Mouse (Mus musculus): ENCODE measurements around the gene Dcaf15. TPM values are rescaled to one million over a fixed set of nuclear protein-coding genes. Genes with fewer than 3 reads are reported as not detected.

The Dcaf15 gene
- polyA plus RNA-seq, 1 experiment from 2014 or later, result 8.8 TPM

DNA sequence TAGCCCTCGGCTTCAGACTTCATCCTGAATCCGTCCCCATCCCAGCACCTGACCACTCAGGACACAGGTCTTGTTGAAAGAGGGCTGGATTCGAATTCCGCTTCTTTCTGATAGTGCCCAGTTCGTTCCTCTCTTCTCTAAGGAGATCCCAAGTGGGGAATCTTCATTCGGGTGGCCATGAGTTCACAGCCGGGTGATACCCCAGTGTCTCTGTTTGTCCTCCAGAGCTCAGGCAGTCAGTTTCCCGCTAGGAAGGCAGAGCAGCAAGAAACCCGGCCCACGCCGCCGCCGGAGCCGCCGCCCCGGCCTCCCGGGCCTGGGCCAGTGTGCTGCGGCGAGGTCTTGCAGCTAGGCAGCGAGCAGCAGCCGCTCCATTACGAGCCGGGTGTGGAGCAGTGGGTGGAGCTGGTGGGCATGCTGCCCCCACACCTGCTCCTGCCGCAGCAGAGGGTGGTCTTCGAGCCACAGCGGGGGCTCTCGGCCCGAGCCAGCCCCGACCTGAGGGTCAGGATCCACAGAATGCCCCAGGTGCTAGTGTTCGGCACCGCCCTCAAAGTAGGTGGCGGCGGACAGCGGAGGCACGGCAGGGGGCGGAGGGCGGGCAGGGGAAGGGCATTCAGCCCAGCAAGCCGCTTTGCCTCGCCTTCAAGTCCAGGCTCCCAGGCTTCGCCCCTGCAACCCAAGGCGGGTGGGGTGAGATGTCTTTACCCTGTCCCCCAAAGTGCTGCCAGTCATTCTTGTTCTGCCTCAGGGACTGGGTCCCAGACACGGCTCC is 20.0 kb downstream of the Dcaf15 start:
- ATAC-seq, result peak; percentile 14; the same call in 1 of the 2 replicates
- no peak overlapping the region for H3K9ac ChIP-seq (ENCODE audit: low read depth, low read length)
- no peak overlapping the region for H3K27ac ChIP-seq (ENCODE audit: low read length)
- peaks cover 12% of the 10 kb centered on the region for H3K36me3 ChIP-seq (ENCODE audit: control insufficient read depth, insufficient read depth, low read length)
- 52% methylated on average over 42 of the region's 42 CpGs for WGBS
- no peaks in the 10 kb centered on the region for H3K4me1 ChIP-seq (ENCODE audit: control insufficient read depth, insufficient read depth, low read length)
- H3K4me3 ChIP-seq (ENCODE audit: low read length), result no peak overlapping the region
- no peak overlapping the region for H3K4me2 ChIP-seq (ENCODE audit: low read depth, low read length)
- H3K9me3 ChIP-seq (ENCODE audit: control insufficient read depth, low read length), result no peaks in the 10 kb centered on the region
- H3K27me3 ChIP-seq (replicated peaks; ENCODE audit: control insufficient read depth, insufficient read depth, low read length), result no peaks in the 10 kb centered on the region

DNA sequence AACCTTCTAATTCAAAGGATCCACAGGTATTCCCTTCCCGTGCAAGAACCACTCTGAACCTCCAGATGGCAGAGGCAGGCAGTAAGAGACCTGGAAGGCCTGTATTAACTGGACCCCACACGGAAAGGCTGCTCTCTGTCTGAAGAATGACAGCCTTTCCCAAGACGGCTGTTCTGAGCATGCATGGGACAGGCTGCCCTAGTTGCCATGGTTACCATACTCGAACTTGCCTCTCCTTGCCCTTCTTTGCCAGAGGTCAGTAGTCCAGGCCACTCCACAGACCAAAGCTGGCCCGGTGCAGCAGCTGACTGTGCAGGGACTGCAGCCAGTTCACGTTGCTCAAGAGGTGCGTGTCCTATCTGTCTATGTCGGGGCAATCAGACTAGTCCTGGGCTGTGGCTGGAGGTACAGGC is 20.7 kb downstream of the Dcaf15 start:
- H3K4me1 ChIP-seq (ENCODE audit: control insufficient read depth, insufficient read depth, low read length), result 0 out of 2 replicates have a peak, but pooled peaks cover 2% of the 10 kb centered on the region
- no peak; the same call in 1 of the 2 replicates for ATAC-seq
- no peak overlapping the region for H3K4me3 ChIP-seq (ENCODE audit: low read length)
- H3K9ac ChIP-seq (ENCODE audit: low read depth, low read length), result no peak overlapping the region
- H3K36me3 ChIP-seq (ENCODE audit: control insufficient read depth, insufficient read depth, low read length), result peaks cover 12% of the 10 kb centered on the region
- H3K27ac ChIP-seq (ENCODE audit: low read length), result no peak overlapping the region
- H3K9me3 ChIP-seq (ENCODE audit: control insufficient read depth, low read length), result no peaks in the 10 kb centered on the region
- no peak overlapping the region for H3K4me2 ChIP-seq (ENCODE audit: low read depth, low read length)
- 34% methylated on average over 8 of the region's 8 CpGs for WGBS
- no peaks in the 10 kb centered on the region for H3K27me3 ChIP-seq (replicated peaks; ENCODE audit: control insufficient read depth, insufficient read depth, low read length)

DNA sequence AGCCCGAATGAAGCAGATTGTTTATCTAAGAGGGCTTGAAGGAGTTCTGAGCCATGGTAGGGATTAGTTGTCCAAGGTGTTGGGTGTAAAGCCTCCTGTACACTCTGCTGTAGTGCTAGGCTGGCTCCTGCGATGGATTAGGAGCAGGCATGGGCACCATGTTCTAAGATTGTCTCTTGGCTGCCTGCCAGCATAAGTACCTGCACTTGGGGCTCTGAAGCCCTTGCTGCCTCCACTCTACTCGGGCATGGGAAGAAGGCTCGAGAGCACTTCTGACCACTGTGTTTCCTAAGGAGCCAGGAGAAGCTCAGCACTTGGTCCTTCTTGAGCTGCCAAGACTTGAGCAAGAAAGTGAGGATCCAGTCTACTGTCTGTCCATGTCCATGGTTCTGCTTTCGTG is 25.4 kb downstream of the Dcaf15 start:
- no peaks in the 10 kb centered on the region for H3K9me3 ChIP-seq (ENCODE audit: control insufficient read depth, low read length)

DNA sequence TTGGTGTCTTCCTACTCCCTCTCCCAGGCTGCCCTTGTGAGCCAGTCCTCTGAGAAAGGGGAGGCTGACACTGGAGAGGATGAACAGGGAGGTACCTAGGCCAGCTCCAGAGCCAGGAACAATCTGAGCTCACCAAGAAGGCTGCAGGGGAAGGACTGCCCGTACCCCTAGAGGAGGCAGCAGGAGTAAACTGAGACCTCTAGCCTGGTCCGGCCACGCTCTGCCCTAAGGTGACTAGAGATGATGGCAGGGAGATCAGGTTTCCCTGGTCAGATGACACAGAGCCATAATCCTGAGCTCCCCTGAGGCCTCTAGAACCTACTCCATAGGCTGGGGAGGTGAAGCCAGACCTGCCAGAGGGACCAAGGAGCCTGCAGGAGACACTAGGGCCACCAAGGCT is 27.7 kb downstream of the Dcaf15 start:
- Histone ChIP-seq H3K4me2 (ENCODE audit: low read depth, low read length) (no peak overlapping the region), H3K27ac (ENCODE audit: low read length) (no peak overlapping the region), H3K4me3 (ENCODE audit: low read length) (no peak overlapping the region), H3K27me3 (replicated peaks; ENCODE audit: control insufficient read depth, insufficient read depth, low read length) (no peaks in the 10 kb centered on the region), H3K9me3 (ENCODE audit: control insufficient read depth, low read length) (no peaks in the 10 kb centered on the region), H3K4me1 (ENCODE audit: control insufficient read depth, insufficient read depth, low read length) (peaks cover 15% of the 10 kb centered on the region), H3K36me3 (ENCODE audit: control insufficient read depth, insufficient read depth, low read length) (peaks cover 13% of the 10 kb centered on the region), H3K9ac (ENCODE audit: low read depth, low read length) (no peak overlapping the region)
- ATAC-seq, result no peak
- 80% methylated on average over 3 of the region's 3 CpGs for WGBS

More for the DNA sequence above, 25.4 kb downstream of the Dcaf15 start:
- WGBS, result 75% methylated on average over 5 of the region's 5 CpGs
- Histone ChIP-seq H3K9ac (ENCODE audit: low read depth, low read length) (no peak overlapping the region), H3K4me1 (ENCODE audit: control insufficient read depth, insufficient read depth, low read length) (0 out of 2 replicates have a peak, but pooled peaks cover 3% of the 10 kb centered on the region), H3K27ac (ENCODE audit: low read length) (no peak overlapping the region), H3K27me3 (replicated peaks; ENCODE audit: control insufficient read depth, insufficient read depth, low read length) (no peaks in the 10 kb centered on the region), H3K36me3 (ENCODE audit: control insufficient read depth, insufficient read depth, low read length) (peaks cover 21% of the 10 kb centered on the region), H3K4me2 (ENCODE audit: low read depth, low read length) (no peak overlapping the region), H3K4me3 (ENCODE audit: low read length) (no peak overlapping the region)
- no peak for ATAC-seq

DNA sequence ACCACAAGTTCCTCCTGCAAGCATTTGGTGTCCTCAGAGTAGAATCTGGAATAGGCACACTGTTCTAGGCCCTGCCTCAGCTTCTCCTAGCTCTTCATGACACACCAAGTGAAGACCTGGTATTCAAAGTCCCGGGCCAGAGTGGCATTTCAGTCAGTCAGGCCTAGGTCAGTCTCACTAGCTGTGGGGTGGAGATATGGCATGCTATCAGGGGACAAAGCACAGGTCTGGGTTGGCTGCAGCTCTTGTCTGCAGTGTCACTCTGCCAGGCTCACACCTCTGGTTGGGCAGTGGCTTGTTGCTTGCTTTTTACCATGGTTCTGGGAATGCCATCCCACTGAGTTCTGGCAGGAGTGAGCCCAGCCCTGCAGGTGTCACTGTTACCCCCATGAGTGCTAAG is 28.2 kb downstream of the Dcaf15 start:
- no peak overlapping the region for H3K4me3 ChIP-seq (ENCODE audit: low read length)
- 72% methylated on average over 1 of the region's 1 CpGs for WGBS
- peaks cover 13% of the 10 kb centered on the region for H3K36me3 ChIP-seq (ENCODE audit: control insufficient read depth, insufficient read depth, low read length)
- H3K27me3 ChIP-seq (replicated peaks; ENCODE audit: control insufficient read depth, insufficient read depth, low read length), result no peaks in the 10 kb centered on the region
- peaks cover 19% of the 10 kb centered on the region for H3K4me1 ChIP-seq (ENCODE audit: control insufficient read depth, insufficient read depth, low read length)
- ATAC-seq, result no peak
- no peaks in the 10 kb centered on the region for H3K9me3 ChIP-seq (ENCODE audit: control insufficient read depth, low read length)
- H3K9ac ChIP-seq (ENCODE audit: low read depth, low read length), result no peak overlapping the region
- no peak overlapping the region for H3K27ac ChIP-seq (ENCODE audit: low read length)
- H3K4me2 ChIP-seq (ENCODE audit: low read depth, low read length), result no peak overlapping the region

DNA sequence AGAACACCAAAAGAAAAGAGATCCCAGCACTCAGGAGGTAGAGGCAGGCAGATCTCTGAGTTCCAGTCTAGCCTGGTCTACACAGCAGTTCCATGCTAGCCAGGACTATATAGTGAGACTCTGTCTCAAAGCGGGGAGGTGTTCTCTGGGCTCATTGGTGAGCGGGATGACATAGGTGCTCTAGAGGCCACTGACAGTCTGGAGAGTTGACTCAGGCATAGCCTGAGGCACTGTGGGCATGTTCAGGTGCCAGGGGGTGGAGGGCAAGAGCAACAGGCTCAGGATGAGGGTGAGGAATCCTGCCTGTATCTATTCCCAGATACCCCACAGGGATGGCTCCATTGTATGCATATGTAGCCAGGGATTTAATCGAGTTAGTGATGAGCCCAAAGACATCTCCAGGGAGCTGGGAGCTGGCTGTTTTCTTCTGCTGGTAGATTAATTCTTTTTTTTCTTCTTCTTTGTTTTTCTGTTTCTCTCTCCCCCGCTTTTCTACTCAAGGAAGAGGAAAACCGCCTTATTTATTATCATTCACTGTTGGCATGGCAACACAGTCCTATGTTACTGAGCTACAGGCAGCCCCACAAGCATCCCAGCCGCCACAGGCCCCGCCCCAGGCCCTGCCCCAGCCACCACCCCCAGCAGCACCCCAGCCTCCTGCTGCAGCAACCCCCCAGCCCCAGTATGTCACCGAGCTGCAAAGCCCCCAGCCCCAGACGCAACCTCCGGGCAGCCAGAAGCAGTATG is 31.2 kb downstream of the Dcaf15 start:
- no peak overlapping the region for H3K9ac ChIP-seq (ENCODE audit: low read depth, low read length)
- 48% methylated on average over 10 of the region's 10 CpGs for WGBS

DNA sequence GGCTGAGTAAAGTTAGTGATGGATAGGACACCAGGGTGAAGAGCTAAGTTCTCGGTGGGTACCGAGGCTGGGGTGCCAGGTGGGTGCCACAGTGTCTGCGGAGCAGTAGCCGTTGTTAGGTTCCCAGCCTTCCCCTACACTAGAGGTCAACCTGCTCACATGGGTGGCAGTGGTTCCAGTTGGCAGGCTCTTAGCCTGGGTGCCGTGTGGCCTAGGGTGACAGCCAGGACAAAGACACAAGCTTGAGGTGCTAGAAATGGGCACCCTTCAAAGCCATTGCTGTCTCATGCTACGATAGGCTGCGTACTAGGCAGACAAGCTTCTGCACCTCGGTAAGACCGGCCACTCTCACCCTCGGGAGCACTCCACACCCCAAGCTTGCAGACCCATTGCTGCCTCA is 32.2 kb downstream of the Dcaf15 start:
- Histone ChIP-seq H3K36me3 (ENCODE audit: control insufficient read depth, insufficient read depth, low read length) (peaks cover 9% of the 10 kb centered on the region), H3K27ac (ENCODE audit: low read length) (no peak overlapping the region), H3K4me2 (ENCODE audit: low read depth, low read length) (no peak overlapping the region), H3K4me3 (ENCODE audit: low read length) (no peak overlapping the region), H3K9me3 (ENCODE audit: control insufficient read depth, low read length) (no peaks in the 10 kb centered on the region), H3K4me1 (ENCODE audit: control insufficient read depth, insufficient read depth, low read length) (peaks cover 42% of the 10 kb centered on the region), H3K9ac (ENCODE audit: low read depth, low read length) (no peak overlapping the region), H3K27me3 (replicated peaks; ENCODE audit: control insufficient read depth, insufficient read depth, low read length) (no peaks in the 10 kb centered on the region)
- ATAC-seq, result no peak
- 89% methylated on average over 10 of the region's 10 CpGs for WGBS

More for the DNA sequence above, 31.2 kb downstream of the Dcaf15 start:
- Histone ChIP-seq H3K4me1 (ENCODE audit: control insufficient read depth, insufficient read depth, low read length) (peaks cover 35% of the 10 kb centered on the region), H3K9me3 (ENCODE audit: control insufficient read depth, low read length) (no peaks in the 10 kb centered on the region), H3K36me3 (ENCODE audit: control insufficient read depth, insufficient read depth, low read length) (peaks cover 9% of the 10 kb centered on the region), H3K27ac (ENCODE audit: low read length) (no peak overlapping the region), H3K27me3 (replicated peaks; ENCODE audit: control insufficient read depth, insufficient read depth, low read length) (no peaks in the 10 kb centered on the region), H3K4me2 (ENCODE audit: low read depth, low read length) (no peak overlapping the region), H3K4me3 (ENCODE audit: low read length) (no peak overlapping the region)
- no peak for ATAC-seq

DNA sequence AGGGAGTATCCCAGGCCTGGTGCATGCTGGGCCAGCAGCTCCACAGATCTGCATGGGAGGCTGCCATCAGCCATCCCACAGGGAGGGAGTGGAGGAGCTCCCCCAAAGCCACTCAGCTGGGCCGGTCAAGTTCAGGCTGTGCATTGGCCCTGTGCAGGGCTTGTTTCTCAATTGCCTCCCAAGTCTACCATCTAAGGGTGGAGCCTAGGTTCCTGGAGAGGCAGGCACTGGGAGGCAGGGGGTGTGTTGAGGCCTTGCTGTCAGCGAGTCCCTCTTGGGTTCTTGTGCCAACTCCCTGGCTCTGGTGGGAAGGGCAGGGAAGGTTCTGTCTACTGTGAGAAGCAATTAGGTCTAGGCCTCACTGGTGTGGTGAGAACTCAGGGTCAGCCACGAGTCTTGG is 32.6 kb downstream of the Dcaf15 start:
- H3K27me3 ChIP-seq (replicated peaks; ENCODE audit: control insufficient read depth, insufficient read depth, low read length), result no peaks in the 10 kb centered on the region
- H3K4me1 ChIP-seq (ENCODE audit: control insufficient read depth, insufficient read depth, low read length), result peaks cover 42% of the 10 kb centered on the region
- no peak overlapping the region for H3K27ac ChIP-seq (ENCODE audit: low read length)
- H3K4me2 ChIP-seq (ENCODE audit: low read depth, low read length), result no peak overlapping the region
- H3K36me3 ChIP-seq (ENCODE audit: control insufficient read depth, insufficient read depth, low read length), result peaks cover 9% of the 10 kb centered on the region
- peak overlapping the region; percentile 14; the same call in 1 of the 2 replicates for H3K9ac ChIP-seq (ENCODE audit: low read depth, low read length)
- 71% methylated on average over 3 of the region's 3 CpGs for WGBS
- H3K9me3 ChIP-seq (ENCODE audit: control insufficient read depth, low read length), result no peaks in the 10 kb centered on the region
- H3K4me3 ChIP-seq (ENCODE audit: low read length), result no peak overlapping the region
- ATAC-seq, result no peak

DNA sequence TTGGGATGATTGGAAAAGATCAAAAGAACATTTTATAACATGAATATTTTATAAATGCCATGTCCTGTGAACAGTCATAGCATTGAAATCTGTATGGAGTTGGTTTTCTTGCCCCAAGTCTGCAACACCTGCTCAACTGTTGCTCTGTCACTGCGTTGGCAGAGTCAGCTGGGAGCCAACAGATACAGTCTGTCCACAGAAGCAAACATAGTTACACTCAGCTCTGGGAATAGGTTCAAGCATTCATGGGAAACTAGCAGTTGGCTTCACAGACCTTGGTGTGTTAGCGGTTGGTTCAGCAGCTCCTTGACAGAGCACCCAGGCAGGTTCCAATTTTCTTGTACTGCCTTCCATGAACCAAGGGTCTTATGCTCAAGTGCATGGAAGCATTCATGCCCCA is 33.9 kb downstream of the Dcaf15 start:
- H3K27ac ChIP-seq (ENCODE audit: low read length), result no peak overlapping the region
- no peak overlapping the region for H3K9ac ChIP-seq (ENCODE audit: low read depth, low read length)
- no peak overlapping the region for H3K4me2 ChIP-seq (ENCODE audit: low read depth, low read length)
- H3K9me3 ChIP-seq (ENCODE audit: control insufficient read depth, low read length), result no peaks in the 10 kb centered on the region
- 77% methylated on average over 2 of the region's 2 CpGs for WGBS
- no peaks in the 10 kb centered on the region for H3K27me3 ChIP-seq (replicated peaks; ENCODE audit: control insufficient read depth, insufficient read depth, low read length)
- peaks cover 42% of the 10 kb centered on the region for H3K4me1 ChIP-seq (ENCODE audit: control insufficient read depth, insufficient read depth, low read length)
- H3K36me3 ChIP-seq (ENCODE audit: control insufficient read depth, insufficient read depth, low read length), result peaks cover 5% of the 10 kb centered on the region; the same call in 1 of the 2 replicates
- no peak overlapping the region for H3K4me3 ChIP-seq (ENCODE audit: low read length)
- no peak for ATAC-seq

Measured in intestine, embryonic 16.5 days (tissue).